Mouse (Mus musculus) MEL (cell line): Measurements from ENCODE around the gene Appbp2. TPM values are rescaled to one million over a fixed set of nuclear protein-coding genes. Genes with fewer than 3 reads are reported as not detected.

ENCODE experiments used
- DNase-seq: peaks from one replicate; pipeline ENCODE4 v3.0.0; 2011; ENCODE audit warnings: low read depth, low spot score
- H3K27ac ChIP-seq: 2 replicates; pipeline ENCODE4 v1.5.1; 2012; ENCODE audit warnings: low read depth, mild to moderate bottlenecking, control low read depth, low read length, moderate library complexity; ENCODE audit not compliant: control insufficient read depth
- H3K27me3 ChIP-seq, 2 experiments: fragments of 150-350 bp in 1 of 2; sonication (generic) in 1 of 2; 2 replicates each; pipeline ENCODE4 v1.6.1; 2012; ENCODE audit warnings: low read length in 2 of 2, mild to moderate bottlenecking in 2 of 2, improper control_type of control experiment in 1 of 2, moderate library complexity in 1 of 2; ENCODE audit not compliant: insufficient read depth in 2 of 2, control insufficient read depth in 1 of 2
- H3K36me3 ChIP-seq, 2 experiments: 2 replicates each; pipeline ENCODE4 v1.6.1; 2012 to 2014; ENCODE audit warnings: low read length in 2 of 2, improper control_type of control experiment in 1 of 2, inconsistent platforms in 1 of 2, mild to moderate bottlenecking in 1 of 2; ENCODE audit not compliant: insufficient read depth in 2 of 2, control insufficient read depth in 1 of 2
- H3K4me1 ChIP-seq, 2 experiments: fragments of 150-350 bp in 1 of 2; sonication (generic) in 1 of 2; 2 replicates each; pipeline ENCODE4 v1.6.1; 2012; ENCODE audit warnings: low read length in 2 of 2, improper control_type of control experiment in 1 of 2, mild to moderate bottlenecking in 1 of 2; ENCODE audit not compliant: insufficient read depth in 2 of 2, control insufficient read depth in 1 of 2
- H3K4me3 ChIP-seq, 2 experiments: fragments of 150-350 bp in 1 of 2; sonication (generic) in 1 of 2; 2 replicates each; pipeline ENCODE4 v1.5.1; 2012; ENCODE audit warnings: low read depth in 2 of 2, low read length in 2 of 2, mild to moderate bottlenecking in 2 of 2, moderate library complexity in 2 of 2, control low read depth in 1 of 2, improper control_type of control experiment in 1 of 2; ENCODE audit not compliant: control insufficient read depth in 1 of 2, insufficient read depth in 1 of 2
- H3K79me2 ChIP-seq: 2 replicates; pipeline ENCODE4 v1.6.1; 2012; ENCODE audit warnings: mild to moderate bottlenecking, low read length, moderate library complexity; ENCODE audit not compliant: control insufficient read depth, poor library complexity, insufficient read depth
- H3K9ac ChIP-seq: 2 replicates; pipeline ENCODE4 v1.6.1; 2012; ENCODE audit warnings: low read depth, mild to moderate bottlenecking, control low read depth, low read length, moderate library complexity; ENCODE audit not compliant: control insufficient read depth, poor library complexity, severe bottlenecking
- H3K9me3 ChIP-seq: fragments of 150-350 bp; sonication (generic); replicated peaks from 2 replicates; pipeline ENCODE4 v1.6.1; 2012; ENCODE audit warnings: mild to moderate bottlenecking, low read length, improper control_type of control experiment, moderate library complexity; ENCODE audit not compliant: insufficient read depth
- CHD1 ChIP-seq: IDR thresholded peaks from 2 replicates; pipeline ENCODE4 v1.6.1; 2012; ENCODE audit warnings: low read depth, mild to moderate bottlenecking, inconsistent platforms, low read length, improper control_type of control experiment
- CTCF ChIP-seq, 3 experiments: IDR thresholded peaks in 2 of 3; conservative IDR thresholded peaks in 1 of 3; 2 replicates each; pipeline ENCODE4 v1.5.1; 2011 to 2012; ENCODE audit warnings: low read length in 3 of 3, low read depth in 2 of 3, mild to moderate bottlenecking in 2 of 3, improper control_type of control experiment in 1 of 3, inconsistent platforms in 1 of 3, mixed read lengths in 1 of 3, moderate library complexity in 1 of 3; ENCODE audit not compliant: control insufficient read depth in 1 of 3, insufficient read depth in 1 of 3, poor library complexity in 1 of 3, severe bottlenecking in 1 of 3
- ELF1 ChIP-seq: IDR thresholded peaks from 2 replicates; pipeline ENCODE4 v1.6.1; 2014; ENCODE audit warnings: low read depth, mild to moderate bottlenecking, inconsistent platforms, low read length, improper control_type of control experiment, moderate library complexity
- EP300 ChIP-seq, 2 experiments: IDR thresholded peaks; 2 replicates each; pipeline ENCODE4 v1.6.1; 2011; ENCODE audit warnings: improper control_type of control experiment in 2 of 2, low read length in 2 of 2, low read depth in 1 of 2, mild to moderate bottlenecking in 1 of 2
- ETS1 ChIP-seq: IDR thresholded peaks from 2 replicates; pipeline ENCODE4 v1.6.1; 2012; ENCODE audit warnings: low read depth, mild to moderate bottlenecking, inconsistent platforms, low read length, improper control_type of control experiment, moderate library complexity
- HCFC1 ChIP-seq: IDR thresholded peaks from 2 replicates; pipeline ENCODE4 v1.6.1; 2012; ENCODE audit warnings: low read depth, mild to moderate bottlenecking, inconsistent platforms, low read length, improper control_type of control experiment, moderate library complexity
- KAT2A ChIP-seq: conservative IDR thresholded peaks from 2 replicates; pipeline ENCODE4 v1.6.1; 2012; ENCODE audit warnings: low read depth, low read length, improper control_type of control experiment, inconsistent platforms
- MAFK ChIP-seq: IDR thresholded peaks from 2 replicates; pipeline ENCODE4 v1.6.1; 2011; ENCODE audit warnings: low read depth, mild to moderate bottlenecking, low read length, improper control_type of control experiment, borderline replicate concordance
- MAX ChIP-seq: IDR thresholded peaks from 2 replicates; pipeline ENCODE4 v1.6.1; 2011; ENCODE audit warnings: low read length, improper control_type of control experiment
- MAZ ChIP-seq: IDR thresholded peaks from 2 replicates; pipeline ENCODE4 v1.6.1; 2012; ENCODE audit warnings: low read depth, mild to moderate bottlenecking, inconsistent platforms, low read length, improper control_type of control experiment
- MEF2A ChIP-seq: IDR thresholded peaks from 2 replicates; pipeline ENCODE4 v1.6.1; 2014; ENCODE audit warnings: low read depth, mild to moderate bottlenecking, inconsistent platforms, low read length, improper control_type of control experiment; ENCODE audit not compliant: poor library complexity, insufficient replicate concordance, severe bottlenecking; ENCODE audit errors: extremely low read depth
- MXI1 ChIP-seq: IDR thresholded peaks from 2 replicates; pipeline ENCODE4 v1.6.1; 2011; ENCODE audit warnings: mild to moderate bottlenecking, low read depth, low read length, improper control_type of control experiment
- MYB ChIP-seq: IDR thresholded peaks from 2 replicates; pipeline ENCODE4 v1.6.1; 2011; ENCODE audit warnings: mild to moderate bottlenecking, low read depth, low read length, improper control_type of control experiment
- MYC ChIP-seq: IDR thresholded peaks from 2 replicates; pipeline ENCODE4 v1.6.1; 2011; ENCODE audit warnings: low read depth, mild to moderate bottlenecking, low read length, improper control_type of control experiment, moderate library complexity
- NRF1 ChIP-seq: IDR thresholded peaks from 2 replicates; pipeline ENCODE4 v1.6.1; 2014; ENCODE audit warnings: low read depth, mild to moderate bottlenecking, inconsistent platforms, low read length, improper control_type of control experiment, moderate library complexity; ENCODE audit not compliant: poor library complexity, insufficient read depth, severe bottlenecking
- POLR2A ChIP-seq, 2 experiments: IDR thresholded peaks; 2 replicates each; pipeline ENCODE4 v1.6.1; 2011 to 2012; ENCODE audit warnings: low read length in 2 of 2, mild to moderate bottlenecking in 2 of 2, control low read depth in 1 of 2, improper control_type of control experiment in 1 of 2, low read depth in 1 of 2, moderate library complexity in 1 of 2; ENCODE audit not compliant: control insufficient read depth in 1 of 2, insufficient read depth in 1 of 2, poor library complexity in 1 of 2
- POLR2AphosphoS2 ChIP-seq: IDR thresholded peaks from 2 replicates; pipeline ENCODE4 v1.6.1; 2011; ENCODE audit warnings: low read length, improper control_type of control experiment
- POLR2AphosphoS5 ChIP-seq: IDR thresholded peaks from 2 replicates; pipeline ENCODE4 v1.6.1; 2012; ENCODE audit warnings: low read depth, borderline replicate concordance, mild to moderate bottlenecking, inconsistent platforms, low read length, moderate library complexity, mixed read lengths
- RAD21 ChIP-seq: IDR thresholded peaks from 2 replicates; pipeline ENCODE4 v1.6.1; 2011; ENCODE audit warnings: mild to moderate bottlenecking, low read depth, low read length, improper control_type of control experiment
- RCOR1 ChIP-seq: IDR thresholded peaks from 2 replicates; pipeline ENCODE4 v1.6.1; 2012; ENCODE audit warnings: low read depth, mild to moderate bottlenecking, inconsistent platforms, low read length, improper control_type of control experiment
- SIN3A ChIP-seq: IDR thresholded peaks from 2 replicates; pipeline ENCODE4 v1.6.1; 2012; ENCODE audit warnings: low read length, improper control_type of control experiment, inconsistent platforms
- SMC3 ChIP-seq: IDR thresholded peaks from 2 replicates; pipeline ENCODE4 v1.6.1; 2011; ENCODE audit warnings: low read depth, low read length, improper control_type of control experiment
- TAL1 ChIP-seq: IDR thresholded peaks from 2 replicates; pipeline ENCODE4 v1.6.1; 2012; ENCODE audit warnings: mild to moderate bottlenecking, inconsistent platforms, low read length, moderate library complexity, mixed read lengths
- TBP ChIP-seq: IDR thresholded peaks from 2 replicates; pipeline ENCODE4 v1.8.0; 2011; ENCODE audit warnings: low read depth, low read length, improper control_type of control experiment
- TCF12 ChIP-seq: IDR thresholded peaks from 2 replicates; pipeline ENCODE4 v1.6.1; 2014; ENCODE audit warnings: low read depth, mild to moderate bottlenecking, inconsistent platforms, low read length, improper control_type of control experiment, moderate library complexity
- UBTF ChIP-seq: IDR thresholded peaks from 2 replicates; pipeline ENCODE4 v1.6.1; 2012; ENCODE audit warnings: low read depth, mild to moderate bottlenecking, inconsistent platforms, low read length, improper control_type of control experiment, moderate library complexity, borderline replicate concordance; ENCODE audit not compliant: insufficient read depth
- USF1 ChIP-seq: IDR thresholded peaks from 2 replicates; pipeline ENCODE4 v1.6.1; 2014; ENCODE audit warnings: low read depth, mild to moderate bottlenecking, inconsistent platforms, low read length, improper control_type of control experiment, moderate library complexity
- USF2 ChIP-seq, 2 experiments: IDR thresholded peaks; 2 replicates each; pipeline ENCODE4 v1.6.1; 2011 to 2012; ENCODE audit warnings: improper control_type of control experiment in 2 of 2, low read length in 2 of 2, borderline replicate concordance in 1 of 2, inconsistent platforms in 1 of 2, low read depth in 1 of 2, mild to moderate bottlenecking in 1 of 2; ENCODE audit not compliant: insufficient read depth in 1 of 2
- ZC3H11A ChIP-seq: IDR thresholded peaks from 2 replicates; pipeline ENCODE4 v1.6.1; 2012; ENCODE audit warnings: low read depth, mild to moderate bottlenecking, inconsistent platforms, low read length, improper control_type of control experiment
- ZNF384 ChIP-seq: IDR thresholded peaks from 2 replicates; pipeline ENCODE4 v1.6.1; 2012; ENCODE audit warnings: low read depth, mild to moderate bottlenecking, inconsistent platforms, low read length, improper control_type of control experiment
- polyA plus RNA-seq, 2 experiments: library from polyadenylated mRNA; stranded (reverse) in 1 of 2; unstranded in 1 of 2; fragments of >175 nt in 1 of 2; fragments of >200 nt in 1 of 2; gene quantifications; 2 replicates each; pipeline versions ENCODE4 v1.2.1 to v1.2.4; 2012; ENCODE audit warnings: low replicate concordance in 2 of 2, low read depth in 1 of 2; ENCODE audit not compliant: insufficient read length in 2 of 2, insufficient read depth in 1 of 2, missing spikeins in 1 of 2
- total RNA-seq: library from RNA; depleted of rRNA; stranded (reverse); fragments of 300-350 nt; gene quantifications from 2 replicates; pipeline ENCODE4 v1.2.3, GENCODE M21; 2012

Appbp2 gene
- total and polyA plus RNA-seq, 3 experiments: 25.5 to 157 (median 34.4) TPM

GRCm38 (mm10) chr11:85183284-85183779, 51.6 kb downstream of the Appbp2 start:
- no peak for DNase-seq
- H3K9me3 ChIP-seq: no peaks in the 10 kb centered on the region

GRCm38 (mm10) chr11:85182617-85183283, 52.2 kb downstream of the Appbp2 start:
- Histone ChIP-seq H3K36me3 (peaks cover 0 to 7% of the 10 kb centered on the region in 2 experiments; a peak in 1 of 4 replicates), H3K4me3 (peak overlapping the region; percentile 55 to 71), H3K79me2 (no peaks in the 10 kb centered on the region; the same call in 1 of the 2 replicates), H3K9me3 (no peaks in the 10 kb centered on the region), H3K27me3 (no peaks in the 10 kb centered on the region), H3K27ac (peak overlapping the region; percentile 44), H3K9ac (peak overlapping the region; percentile 73), H3K4me1 (peaks cover 6 to 8% of the 10 kb centered on the region in 2 experiments; a peak in 3 of 4 replicates)
- peak; percentile 93 for DNase-seq
- TF ChIP-seq MAX (0 out of 2 replicates have a peak, but pooled peaks have one; percentile 74), HCFC1 (peak; percentile 54; the same call in 1 of the 2 replicates), EP300 (IDR thresholded peaks at IDR 0.05; ENCODE audit: low read depth in 1 of 2, low read length in 2 of 2) (no peak), POLR2A (IDR thresholded peaks at IDR 0.05; ENCODE audit: control insufficient read depth in 1 of 2, insufficient read depth in 1 of 2, low read depth in 1 of 2, low read length in 2 of 2, poor library complexity in 1 of 2) (peak in 1 of 2 experiments; percentile 48; a peak in 1 of 4 replicates), SIN3A (peak; percentile 56), USF2 (IDR thresholded peaks at IDR 0.05; ENCODE audit: borderline replicate concordance in 1 of 2, insufficient read depth in 1 of 2, low read depth in 1 of 2, low read length in 2 of 2) (peak in 1 of 2 experiments; percentile 70; a peak in 1 of 4 replicates), CHD1 (no peak), TBP (no peak), MAZ (peak; percentile 44; the same call in 1 of the 2 replicates), UBTF (0 out of 2 replicates have a peak, but pooled peaks have one; percentile 50), MYB (no peak), SMC3 (peak; percentile 76), CTCF (IDR thresholded peaks at IDR 0.05 in 2 of 3, conservative IDR thresholded peaks at IDR 0.05 in 1 of 3; ENCODE audit: control insufficient read depth in 1 of 3, insufficient read depth in 1 of 3, low read depth in 2 of 3, low read length in 3 of 3, poor library complexity in 1 of 3, severe bottlenecking in 1 of 3) (peak; percentile 66 to 92 (median 84)), MYC (0 out of 2 replicates have a peak, but pooled peaks have one; percentile 47), RAD21 (peak; percentile 88), POLR2AphosphoS5 (no peak), ZNF384 (0 out of 2 replicates have a peak, but pooled peaks have one; percentile 16), USF1 (peak; percentile 94), ZC3H11A (peak; percentile 71), MXI1 (peak; percentile 51), KAT2A (no peak), ELF1 (no peak), RCOR1 (no peak), TCF12 (peak; percentile 20; the same call in 1 of the 2 replicates), MAFK (no peak), NRF1 (no peak), ETS1 (peak; percentile 7)

More at GRCm38 (mm10) chr11:85183284-85183779, 51.6 kb downstream of the Appbp2 start:
- Histone ChIP-seq H3K4me1 (peaks cover 6 to 8% of the 10 kb centered on the region in 2 experiments; a peak in 3 of 4 replicates), H3K79me2 (no peaks in the 10 kb centered on the region; the same call in 1 of the 2 replicates), H3K27ac (no peak overlapping the region), H3K9ac (no peak overlapping the region), H3K4me3 (peak overlapping the region in 1 of 2 experiments; percentile 55; a peak in 3 of 4 replicates), H3K27me3 (no peaks in the 10 kb centered on the region), H3K36me3 (peaks cover 0 to 7% of the 10 kb centered on the region in 2 experiments; a peak in 1 of 4 replicates)
- TF ChIP-seq TBP (no peak), MEF2A (no peak), POLR2AphosphoS2 (no peak), TAL1 (no peak), MAZ (no peak)
